Mouse (Mus musculus) bone marrow, adult 2 months (tissue): ENCODE measurements around the gene Trp53bp1. TPM values are rescaled to one million over a fixed set of nuclear protein-coding genes. Genes with fewer than 3 reads are reported as not detected.

ENCODE experiments used
- H3K27ac ChIP-seq: fragments of 200-500 bp; 2 replicates; pipeline ENCODE4 v1.5.1; 2012; ENCODE audit warnings: low read depth, mild to moderate bottlenecking, control low read depth, inconsistent platforms, low read length; ENCODE audit not compliant: control insufficient read depth, poor library complexity, insufficient read depth
- H3K4me1 ChIP-seq: fragments of 200-500 bp; 2 replicates; pipeline ENCODE4 v1.6.1; 2011; ENCODE audit warnings: low read length; ENCODE audit not compliant: control insufficient read depth, insufficient read depth
- H3K4me3 ChIP-seq: fragments of 200-500 bp; replicated peaks from 2 replicates; pipeline ENCODE3; 2011; ENCODE audit warnings: mild to moderate bottlenecking, low read depth, low read length, control low read depth; ENCODE audit not compliant: control insufficient read depth
- CTCF ChIP-seq: fragments of 200-500 bp; IDR thresholded peaks from 2 replicates; pipeline ENCODE4 v1.5.1; 2011; ENCODE audit warnings: low read length, control low read depth; ENCODE audit not compliant: control insufficient read depth, insufficient read depth
- POLR2A ChIP-seq: fragments of 200-500 bp; IDR thresholded peaks from 2 replicates; pipeline ENCODE4 v1.6.1; 2011; ENCODE audit warnings: low read depth, mild to moderate bottlenecking, control low read depth, low read length, borderline replicate concordance; ENCODE audit not compliant: control insufficient read depth
- WGBS: fragments of 180-500 bp; shearing (Covaris S2); methylation state at CpG from one replicate; pipeline ENCODE4 v1.1.7; 2018; 5-methylcytosine and 5-hydroxymethylcytosine counted together
- polyA plus RNA-seq: library from polyadenylated mRNA; stranded (reverse); fragments of >200 nt; gene quantifications from 2 replicates; pipeline ENCODE4 v1.2.4, GENCODE M21; 2011; ENCODE audit warnings: low replicate concordance; ENCODE audit not compliant: missing spikeins, insufficient read depth, insufficient read length

Trp53bp1 gene
- polyA plus RNA-seq, 1 experiment, result 20.1 TPM

DNA sequence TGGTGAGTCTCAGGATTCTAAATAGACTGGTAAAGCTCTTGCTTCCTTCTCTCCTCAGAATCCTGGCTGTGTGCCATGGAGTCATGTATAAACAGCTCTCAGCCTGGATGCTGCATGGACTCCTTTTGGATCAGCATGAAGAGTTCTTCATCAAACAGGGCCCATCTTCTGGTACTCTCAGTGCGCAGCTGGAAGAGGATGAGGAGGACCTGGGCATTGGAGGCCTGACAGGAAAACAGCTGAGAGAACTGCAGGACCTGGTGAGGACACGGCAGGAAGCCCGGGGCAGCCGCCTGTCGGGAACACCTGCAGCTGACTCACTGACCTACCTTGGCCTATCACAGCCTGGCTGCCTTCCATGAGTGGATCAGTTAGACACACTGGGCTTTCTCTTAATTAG, 87.8 kb downstream of the Trp53bp1 start:
- TF ChIP-seq POLR2A (no peak), CTCF (no peak)
- Histone ChIP-seq H3K4me3 (no peak overlapping the region), H3K4me1 (no peaks in the 10 kb centered on the region), H3K27ac (no peak overlapping the region)
- WGBS, result 92% methylated on average over 5 of the region's 5 CpGs

DNA sequence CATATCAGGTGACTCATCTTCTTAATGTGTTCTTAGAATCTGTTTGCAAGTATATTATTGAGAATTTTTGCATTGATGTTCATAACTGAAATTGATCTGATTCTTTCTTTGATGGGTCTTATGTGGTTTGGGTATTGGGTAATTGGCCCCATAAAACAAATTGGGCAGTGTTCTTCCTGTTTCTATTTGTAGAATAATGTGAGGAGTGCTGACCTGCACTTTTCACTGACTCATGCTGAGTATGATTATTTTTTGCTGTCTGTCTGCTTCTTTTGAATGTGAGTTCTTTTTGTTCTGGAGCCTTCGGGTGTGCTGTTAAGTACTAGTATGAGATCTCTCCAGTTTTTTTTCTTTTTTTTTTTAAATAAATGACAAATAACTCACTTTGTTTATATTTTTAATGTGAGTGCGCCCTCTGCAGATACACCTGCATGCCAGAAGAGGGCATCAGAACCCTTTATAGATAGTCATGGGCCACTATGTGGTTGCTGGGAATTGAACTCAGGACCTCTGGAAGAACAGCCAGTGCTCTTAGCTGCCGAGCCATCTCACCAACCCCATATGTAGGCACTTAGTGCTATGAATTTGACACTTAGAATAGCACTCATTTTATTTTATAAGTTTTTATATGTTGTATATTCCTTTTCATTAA, 92.3 kb downstream of the Trp53bp1 start:
- 77% methylated on average over 3 of the region's 3 CpGs for WGBS
- Histone ChIP-seq H3K4me1 (no peaks in the 10 kb centered on the region), H3K27ac (no peak overlapping the region), H3K4me3 (no peak overlapping the region)
- TF ChIP-seq CTCF, result no peak
- no peak for TF ChIP-seq POLR2A

DNA sequence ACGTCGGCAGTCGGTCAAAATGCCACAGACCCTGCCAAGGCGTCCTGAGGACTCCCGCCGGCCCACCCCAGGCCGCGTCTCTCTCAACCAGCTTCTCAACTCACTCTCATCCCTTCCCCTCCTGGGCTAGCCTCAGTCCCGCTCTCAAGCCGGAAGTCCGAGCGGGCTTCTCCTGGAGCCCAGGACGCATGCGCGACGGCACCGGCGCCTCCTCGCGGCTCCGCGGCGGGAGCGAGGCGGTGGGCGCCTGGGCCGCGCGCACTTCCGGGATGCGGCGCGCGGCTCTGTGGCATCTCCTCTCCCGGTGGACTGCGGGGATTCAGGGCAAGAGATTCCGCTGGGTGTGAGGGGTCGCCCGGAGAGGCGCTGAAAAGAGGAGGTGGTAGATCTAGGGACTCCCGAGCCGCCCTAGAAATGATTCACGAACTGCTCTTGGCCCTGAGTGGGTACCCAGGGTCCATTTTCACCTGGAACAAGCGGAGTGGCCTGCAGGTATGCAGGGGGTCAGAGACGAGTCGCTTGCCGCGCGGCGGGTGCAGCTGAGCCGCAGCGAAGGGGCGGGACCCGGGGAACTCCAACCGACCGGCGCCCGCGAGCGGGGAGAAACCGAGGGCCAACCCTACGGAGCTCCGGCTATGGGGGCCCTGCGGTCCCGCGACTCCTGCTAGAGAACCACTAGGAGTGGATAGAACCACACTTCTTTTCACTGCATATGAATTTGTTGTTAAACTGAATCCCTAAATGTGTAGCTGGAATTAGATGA, 100.0 kb downstream of the Trp53bp1 start, which contains the start of gene Zscan29:
Gene Zscan29, minus strand, starts transcription at position 146 of the 763 bp plus-strand sequence.
- no peak for TF ChIP-seq CTCF
- peak; percentile 91 for TF ChIP-seq POLR2A
- WGBS, result under 1% methylated on average over 66 of the region's 66 CpGs
- Histone ChIP-seq H3K27ac (peak within 1 kb of the TSS; percentile 95), H3K4me1 (peaks cover 3% of the 10 kb centered on the region; the same call in 1 of the 2 replicates), H3K4me3 (peak within 1 kb of the TSS; percentile 82)

DNA sequence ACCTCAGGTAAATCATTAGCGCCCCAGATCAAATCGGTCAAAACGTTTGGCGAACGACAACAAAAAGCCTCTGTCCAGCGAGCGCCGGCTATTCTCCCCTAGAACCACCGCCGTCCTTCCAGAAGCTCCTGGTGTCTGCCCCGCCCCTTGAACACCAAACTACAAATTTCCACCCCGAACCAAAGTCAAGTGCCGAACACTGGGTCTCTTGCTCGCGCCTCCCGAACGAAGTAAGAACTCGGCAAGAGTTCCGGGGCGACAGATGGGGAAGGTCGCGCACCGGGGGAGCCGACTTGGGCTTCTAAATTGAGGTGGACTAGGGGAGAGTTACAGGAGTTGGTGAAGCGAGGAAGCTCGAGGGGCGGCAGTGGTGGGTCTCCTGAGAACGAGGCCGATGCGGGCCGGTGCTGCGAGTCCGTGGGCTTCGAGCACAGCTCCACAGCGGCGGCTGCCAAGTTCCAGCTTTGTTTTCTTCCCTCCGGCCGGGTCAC, 100.7 kb downstream of the Trp53bp1 start, which contains the start of gene Tubgcp4:
Gene Tubgcp4, plus strand, starts transcription at position 174 of the 491 bp plus-strand sequence.
- Histone ChIP-seq H3K4me3 (peak within 1 kb of the TSS; percentile 82), H3K4me1 (peaks cover 3% of the 10 kb centered on the region; the same call in 1 of the 2 replicates), H3K27ac (peak within 1 kb of the TSS; percentile 95)
- no peak for TF ChIP-seq POLR2A
- under 1% methylated on average over 38 of the region's 38 CpGs for WGBS

DNA sequence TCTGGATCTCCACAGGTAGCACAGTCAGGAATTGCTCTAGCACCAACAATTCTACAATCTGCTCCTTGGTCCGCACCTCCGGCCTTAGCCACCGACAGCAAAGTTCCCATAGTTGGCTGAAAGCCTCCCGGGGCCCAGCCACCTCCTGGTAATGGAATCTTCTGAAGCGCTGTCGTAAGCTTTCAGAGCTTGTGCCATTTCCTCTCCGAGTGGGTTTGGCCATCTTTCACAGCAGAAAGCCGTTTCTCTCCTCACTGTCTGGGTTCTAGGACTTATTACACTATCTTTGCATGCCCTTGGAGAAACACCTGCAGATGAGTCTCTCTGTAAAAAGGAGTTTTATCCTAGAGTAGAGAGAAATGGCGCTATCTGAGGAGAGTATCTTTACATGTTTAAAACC, 101.3 kb downstream of the Trp53bp1 start:
- 1% methylated on average over 9 of the region's 9 CpGs for WGBS
- Histone ChIP-seq H3K4me3 (peak overlapping the region; percentile 82), H3K4me1 (peaks cover 3% of the 10 kb centered on the region; the same call in 1 of the 2 replicates), H3K27ac (peak overlapping the region; percentile 68)
- TF ChIP-seq POLR2A (no peak), CTCF (no peak)

DNA sequence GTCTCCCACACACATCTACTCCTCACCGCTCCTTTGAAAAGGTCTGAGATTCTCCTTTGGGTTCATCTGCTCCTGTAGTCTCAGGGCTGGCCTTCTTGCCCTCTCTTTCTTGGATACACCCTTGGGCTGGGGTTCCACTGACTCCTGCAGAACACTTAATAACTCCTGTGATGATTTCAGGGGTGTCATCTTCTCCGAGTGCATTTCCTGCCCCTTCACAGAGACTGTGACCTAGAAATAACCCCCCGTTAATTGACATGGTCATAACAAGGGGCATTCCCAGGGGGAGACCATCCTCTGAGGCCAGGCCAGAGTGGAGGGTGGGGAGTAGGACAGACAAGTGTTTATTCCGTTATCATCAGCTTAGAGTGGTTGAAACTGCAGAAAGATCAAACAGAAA, 102.0 kb downstream of the Trp53bp1 start:
- H3K4me3 ChIP-seq, result peak overlapping the region; percentile 61
- peaks cover 3% of the 10 kb centered on the region; the same call in 1 of the 2 replicates for H3K4me1 ChIP-seq
- WGBS, result 40% methylated on average over 4 of the region's 4 CpGs
- TF ChIP-seq POLR2A (no peak), CTCF (no peak)
- peak overlapping the region; percentile 36; the same call in 1 of the 2 replicates for H3K27ac ChIP-seq

DNA sequence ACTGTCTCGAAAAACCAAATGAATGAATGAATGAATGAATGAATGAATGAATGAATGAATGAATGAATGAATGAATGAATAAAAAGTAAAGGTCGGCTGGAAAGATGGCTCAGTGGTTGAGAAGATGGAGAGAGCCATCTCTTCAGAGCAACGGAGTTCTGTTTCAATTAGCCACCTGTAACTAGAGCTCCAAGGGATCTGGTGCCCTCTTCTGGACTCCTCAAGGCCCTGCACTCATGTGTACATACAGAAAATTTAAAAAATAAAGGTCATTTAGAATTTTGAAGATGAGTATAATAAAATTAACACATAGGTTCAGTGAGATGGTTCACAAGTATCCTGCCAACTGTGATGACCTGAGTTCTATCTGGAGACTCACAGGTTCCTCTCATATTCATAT, 118.1 kb downstream of the Trp53bp1 start:
- 85% methylated on average over 3 of the region's 3 CpGs for WGBS
- TF ChIP-seq POLR2A, result no peak
- 0 out of 2 replicates have a peak, but pooled peaks have one; percentile 9 for TF ChIP-seq CTCF
- Histone ChIP-seq H3K27ac (no peak overlapping the region), H3K4me3 (no peak overlapping the region), H3K4me1 (no peaks in the 10 kb centered on the region)

DNA sequence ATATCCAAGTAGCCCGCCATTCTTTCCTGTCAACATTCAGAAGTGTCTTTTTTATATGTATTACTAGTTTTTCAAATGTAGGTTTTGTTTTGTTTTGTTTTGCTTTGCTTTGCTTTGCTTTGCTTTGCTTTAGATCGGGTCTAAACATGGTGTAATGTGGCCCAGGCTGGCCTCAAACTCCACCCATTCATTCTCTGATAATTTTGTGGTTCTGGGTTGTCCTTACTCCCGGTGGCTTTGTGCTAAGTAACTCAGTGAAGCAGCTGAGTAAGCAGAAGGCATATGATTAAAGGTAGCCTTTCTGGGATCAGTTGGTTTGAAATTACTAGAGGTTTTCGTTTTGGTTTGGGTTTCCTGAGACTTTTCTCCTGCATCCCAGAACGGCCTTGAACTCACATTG, 121.5 kb downstream of the Trp53bp1 start:
- H3K4me1 ChIP-seq, result no peaks in the 10 kb centered on the region
- H3K27ac ChIP-seq, result no peak overlapping the region
- TF ChIP-seq CTCF (no peak), POLR2A (no peak)
- no peak overlapping the region for H3K4me3 ChIP-seq
- WGBS, result 63% methylated on average over 5 of the region's 5 CpGs

Other genes with a start within 250 kb of the Trp53bp1 start
- gene Epb42, start 234.3 kb downstream of the Trp53bp1 start, polyA plus RNA-seq, result 136 and 167 TPM in 2 replicates
- gene Tgm5, start 185.6 kb downstream of the Trp53bp1 start, polyA plus RNA-seq, result not detected in 2 replicates
- not detected in 2 replicates for gene Tgm7, start 161.6 kb downstream of the Trp53bp1 start, polyA plus RNA-seq
- 4.4 and 4.7 TPM in 2 replicates for gene Adal, start 131.0 kb downstream of the Trp53bp1 start, polyA plus RNA-seq
- 1.3 and 5.4 TPM in 2 replicates for gene Lcmt2, start 130.8 kb downstream of the Trp53bp1 start, polyA plus RNA-seq
- gene Tubgcp4, start 100.8 kb downstream of the Trp53bp1 start, polyA plus RNA-seq, result 12.1 and 17.0 TPM in 2 replicates
- 4.4 and 12.3 TPM in 2 replicates for gene Zscan29, start 100.3 kb downstream of the Trp53bp1 start, polyA plus RNA-seq
- gene Map1a, start 18.2 kb upstream of the Trp53bp1 start, polyA plus RNA-seq, result 0.55 and 0.59 TPM in 2 replicates
- 4.3 and 16.7 TPM in 2 replicates for gene Ppip5k1, start 84.0 kb upstream of the Trp53bp1 start, polyA plus RNA-seq
- gene Ckmt1, start 86.3 kb upstream of the Trp53bp1 start, polyA plus RNA-seq, result 4.2 TPM in 1 of 2 replicates, not detected in the other
- gene Strc, start 115.8 kb upstream of the Trp53bp1 start, polyA plus RNA-seq, result not detected in 2 replicates
- gene Pdia3, start 142.4 kb upstream of the Trp53bp1 start, polyA plus RNA-seq, result 113 and 230 TPM in 2 replicates
- 0.70 and 0.87 TPM in 2 replicates for gene Catsper2, start 142.4 kb upstream of the Trp53bp1 start, polyA plus RNA-seq
- gene Ell3, start 172.9 kb upstream of the Trp53bp1 start, polyA plus RNA-seq, result 9.1 TPM in 1 of 2 replicates, not detected in the other
- gene Serf2, start 177.8 kb upstream of the Trp53bp1 start, polyA plus RNA-seq, result 261 and 476 TPM in 2 replicates
- gene Hypk, start 181.9 kb upstream of the Trp53bp1 start, polyA plus RNA-seq, result 64.6 and 70.0 TPM in 2 replicates
- 0.66 TPM in 1 of 2 replicates, not detected in the other for gene Serinc4, start 185.4 kb upstream of the Trp53bp1 start, polyA plus RNA-seq
- gene Mfap1b, start 202.7 kb upstream of the Trp53bp1 start, polyA plus RNA-seq, result 12.4 and 22.0 TPM in 2 replicates
- gene Mfap1a, start 235.3 kb upstream of the Trp53bp1 start, polyA plus RNA-seq, result 15.5 and 23.0 TPM in 2 replicates
- 15.0 and 16.6 TPM in 2 replicates for gene Wdr76, start 235.3 kb upstream of the Trp53bp1 start, polyA plus RNA-seq